Mouse (Mus musculus): ENCODE measurements around the gene Gm20388. TPM values are rescaled to one million over a fixed set of nuclear protein-coding genes. Genes with fewer than 3 reads are reported as not detected.

Gm20388 gene
- total and polyA plus RNA-seq, 2 experiments from 2014 or later: 17.3 TPM; not detected in 1

GRCm38 (mm10) chr8:121919158-121919557 lies 2008.5 kb downstream of the Gm20388 start:
- WGBS: 61% methylated on average over 4 of the region's 4 CpGs
- Histone ChIP-seq H3K27me3 (ENCODE audit: control insufficient read depth, insufficient read depth, low read length) (no peaks in the 10 kb centered on the region), H3K27ac (ENCODE audit: low read depth) (no peak overlapping the region), H3K9ac (replicated peaks; ENCODE audit: low read depth, low read length) (no peak overlapping the region), H3K4me2 (ENCODE audit: low read depth, low read length) (no peak overlapping the region), H3K4me3 (ENCODE audit: low read depth, low read length) (no peak overlapping the region), H3K4me1 (ENCODE audit: control insufficient read depth, insufficient read depth) (0 out of 2 replicates have a peak, but pooled peaks cover 3% of the 10 kb centered on the region), H3K9me3 (replicated peaks; ENCODE audit: control insufficient read depth, low read length) (no peaks in the 10 kb centered on the region), H3K36me3 (replicated peaks; ENCODE audit: control insufficient read depth, insufficient read depth, low read length) (no peaks in the 10 kb centered on the region)
- ATAC-seq (ENCODE audit: insufficient read depth, low read depth) (no peak), DNase-seq (ENCODE audit: low spot score) (no peak)
- no peak for TF ChIP-seq CTCF (IDR thresholded peaks at IDR 0.05; ENCODE audit: low read depth)
- no peak for TF ChIP-seq EP300 (IDR thresholded peaks at IDR 0.05; ENCODE audit: low read depth)

DNA sequence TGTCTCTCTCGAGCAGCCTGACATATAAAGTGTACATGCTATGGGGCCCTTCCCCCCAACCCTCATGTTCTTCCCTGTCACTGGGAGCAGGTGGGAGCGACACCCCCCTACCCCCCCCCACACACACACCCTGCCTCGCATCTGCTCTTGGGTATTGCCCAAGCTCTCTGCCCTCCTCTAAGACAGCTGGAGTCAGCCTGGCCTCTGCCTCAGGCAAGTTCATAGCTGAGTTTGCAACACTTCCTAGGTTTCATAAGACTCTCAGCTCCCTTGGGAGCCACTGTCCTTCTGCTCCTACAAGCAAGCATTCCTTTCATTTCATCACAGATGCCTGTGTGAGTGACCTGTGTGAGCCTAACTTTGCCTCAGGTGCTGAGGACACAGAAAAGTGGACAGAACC lies 2009.1 kb downstream of the Gm20388 start:
- H3K4me2 ChIP-seq (ENCODE audit: low read depth, low read length): no peak overlapping the region
- no peaks in the 10 kb centered on the region for H3K27me3 ChIP-seq (ENCODE audit: control insufficient read depth, insufficient read depth, low read length)
- no peak overlapping the region for H3K4me3 ChIP-seq (ENCODE audit: low read depth, low read length)
- H3K27ac ChIP-seq (ENCODE audit: low read depth): no peak overlapping the region
- H3K4me1 ChIP-seq (ENCODE audit: control insufficient read depth, insufficient read depth): 0 out of 2 replicates have a peak, but pooled peaks cover 3% of the 10 kb centered on the region
- no peaks in the 10 kb centered on the region for H3K9me3 ChIP-seq (replicated peaks; ENCODE audit: control insufficient read depth, low read length)
- TF ChIP-seq CTCF (IDR thresholded peaks at IDR 0.05; ENCODE audit: low read depth) (no peak), EP300 (IDR thresholded peaks at IDR 0.05; ENCODE audit: low read depth) (no peak)
- 46% methylated on average over 3 of the region's 3 CpGs for WGBS
- H3K36me3 ChIP-seq (replicated peaks; ENCODE audit: control insufficient read depth, insufficient read depth, low read length): no peaks in the 10 kb centered on the region
- no peak overlapping the region for H3K9ac ChIP-seq (replicated peaks; ENCODE audit: low read depth, low read length)
- ATAC-seq (ENCODE audit: insufficient read depth, low read depth) (no peak), DNase-seq (ENCODE audit: low spot score) (no peak)

DNA sequence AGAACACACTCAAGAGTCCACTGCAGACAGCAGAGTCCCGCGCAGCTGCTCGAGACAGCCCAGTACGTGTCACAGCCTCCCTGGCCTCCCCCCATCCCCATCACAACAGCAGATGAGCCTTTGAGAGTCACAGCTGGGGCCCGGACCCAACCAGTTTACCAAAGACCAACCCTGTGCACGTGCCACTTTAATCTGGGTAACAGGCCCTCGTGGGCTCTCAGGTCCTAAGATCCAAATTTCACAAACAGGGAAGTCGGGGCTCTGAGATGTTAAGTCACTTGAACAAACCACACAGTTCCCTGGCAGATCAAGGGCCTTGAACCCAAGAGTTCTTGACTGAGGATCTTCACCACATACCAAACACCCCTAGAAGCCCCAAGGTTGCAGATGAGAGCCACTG lies 2010.9 kb downstream of the Gm20388 start:
- TF ChIP-seq EP300 (IDR thresholded peaks at IDR 0.05; ENCODE audit: low read depth): no peak
- TF ChIP-seq CTCF (IDR thresholded peaks at IDR 0.05; ENCODE audit: low read depth): no peak
- H3K9ac ChIP-seq (replicated peaks; ENCODE audit: low read depth, low read length): no peak overlapping the region
- DNase-seq (ENCODE audit: low spot score) (no peak), ATAC-seq (ENCODE audit: insufficient read depth, low read depth) (no peak)
- no peaks in the 10 kb centered on the region for H3K36me3 ChIP-seq (replicated peaks; ENCODE audit: control insufficient read depth, insufficient read depth, low read length)
- H3K4me1 ChIP-seq (ENCODE audit: control insufficient read depth, insufficient read depth): 0 out of 2 replicates have a peak, but pooled peaks cover 3% of the 10 kb centered on the region
- no peaks in the 10 kb centered on the region for H3K27me3 ChIP-seq (ENCODE audit: control insufficient read depth, insufficient read depth, low read length)
- no peaks in the 10 kb centered on the region for H3K9me3 ChIP-seq (replicated peaks; ENCODE audit: control insufficient read depth, low read length)
- no peak overlapping the region for H3K4me2 ChIP-seq (ENCODE audit: low read depth, low read length)
- no peak overlapping the region for H3K4me3 ChIP-seq (ENCODE audit: low read depth, low read length)
- peak overlapping the region; percentile 28; the same call in 1 of the 2 replicates for H3K27ac ChIP-seq (ENCODE audit: low read depth)
- WGBS: 77% methylated on average over 8 of the region's 8 CpGs

DNA sequence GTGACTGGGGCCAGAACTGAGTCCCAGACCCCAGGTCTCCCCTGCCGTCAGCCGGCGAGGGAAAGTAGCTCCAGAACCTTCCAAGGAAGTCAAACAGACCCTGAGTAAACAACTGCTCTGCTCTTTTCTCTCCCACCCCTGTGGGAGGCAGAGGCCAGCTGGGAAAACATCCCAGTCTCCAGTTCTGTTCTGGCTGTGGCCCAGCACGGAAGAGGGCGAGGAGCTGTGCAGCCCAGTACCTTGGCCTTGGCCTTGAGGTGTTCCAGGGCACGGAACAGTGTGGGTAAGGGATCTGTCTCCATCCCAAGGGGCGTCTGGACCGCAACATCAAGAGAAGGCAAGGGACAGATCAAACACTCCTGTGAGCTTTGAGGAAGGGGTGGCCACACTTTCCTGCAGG lies 2011.5 kb downstream of the Gm20388 start:
- H3K4me2 ChIP-seq (ENCODE audit: low read depth, low read length): no peak overlapping the region
- peak overlapping the region; percentile 28; the same call in 1 of the 2 replicates for H3K27ac ChIP-seq (ENCODE audit: low read depth)
- H3K9me3 ChIP-seq (replicated peaks; ENCODE audit: control insufficient read depth, low read length): no peaks in the 10 kb centered on the region
- no peaks in the 10 kb centered on the region for H3K36me3 ChIP-seq (replicated peaks; ENCODE audit: control insufficient read depth, insufficient read depth, low read length)
- H3K4me1 ChIP-seq (ENCODE audit: control insufficient read depth, insufficient read depth): 0 out of 2 replicates have a peak, but pooled peaks cover 3% of the 10 kb centered on the region
- TF ChIP-seq CTCF (IDR thresholded peaks at IDR 0.05; ENCODE audit: low read depth): no peak
- TF ChIP-seq EP300 (IDR thresholded peaks at IDR 0.05; ENCODE audit: low read depth): no peak
- H3K4me3 ChIP-seq (ENCODE audit: low read depth, low read length): no peak overlapping the region
- DNase-seq (ENCODE audit: low spot score) (peak; percentile 64), ATAC-seq (ENCODE audit: insufficient read depth, low read depth) (no peak; the same call in 1 of the 2 replicates)
- no peaks in the 10 kb centered on the region for H3K27me3 ChIP-seq (ENCODE audit: control insufficient read depth, insufficient read depth, low read length)
- 43% methylated on average over 8 of the region's 8 CpGs for WGBS
- H3K9ac ChIP-seq (replicated peaks; ENCODE audit: low read depth, low read length): no peak overlapping the region

DNA sequence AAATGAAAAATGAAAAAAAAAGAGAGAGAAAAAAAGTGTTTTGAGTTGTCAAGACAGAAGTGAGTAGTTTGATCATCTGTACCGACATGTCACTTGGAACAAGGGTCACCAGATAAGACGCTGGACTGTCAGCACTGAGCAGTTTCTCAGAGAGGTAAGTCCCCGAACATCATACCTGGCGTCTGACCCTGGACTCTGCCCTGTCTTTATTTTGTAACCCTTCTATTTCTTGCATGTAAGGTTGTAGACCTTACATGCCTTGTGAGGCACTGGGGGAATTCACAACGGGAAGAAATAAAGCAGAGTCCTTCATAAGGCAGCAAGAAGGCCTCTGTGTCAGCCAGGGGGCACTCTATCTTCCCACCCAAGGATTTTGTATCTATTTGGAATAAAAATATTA lies 2014.0 kb downstream of the Gm20388 start:
- H3K27me3 ChIP-seq (ENCODE audit: control insufficient read depth, insufficient read depth, low read length): no peaks in the 10 kb centered on the region
- H3K27ac ChIP-seq (ENCODE audit: low read depth): no peak overlapping the region
- TF ChIP-seq CTCF (IDR thresholded peaks at IDR 0.05; ENCODE audit: low read depth): no peak
- TF ChIP-seq EP300 (IDR thresholded peaks at IDR 0.05; ENCODE audit: low read depth): no peak
- no peak overlapping the region for H3K4me2 ChIP-seq (ENCODE audit: low read depth, low read length)
- H3K4me1 ChIP-seq (ENCODE audit: control insufficient read depth, insufficient read depth): 0 out of 2 replicates have a peak, but pooled peaks cover 3% of the 10 kb centered on the region
- H3K36me3 ChIP-seq (replicated peaks; ENCODE audit: control insufficient read depth, insufficient read depth, low read length): no peaks in the 10 kb centered on the region
- no peak for DNase-seq (ENCODE audit: low spot score)
- no peak for ATAC-seq (ENCODE audit: insufficient read depth, low read depth)
- no peak overlapping the region for H3K9ac ChIP-seq (replicated peaks; ENCODE audit: low read depth, low read length)
- no peaks in the 10 kb centered on the region for H3K9me3 ChIP-seq (replicated peaks; ENCODE audit: control insufficient read depth, low read length)
- 78% methylated on average over 5 of the region's 5 CpGs for WGBS
- H3K4me3 ChIP-seq (ENCODE audit: low read depth, low read length): no peak overlapping the region

DNA sequence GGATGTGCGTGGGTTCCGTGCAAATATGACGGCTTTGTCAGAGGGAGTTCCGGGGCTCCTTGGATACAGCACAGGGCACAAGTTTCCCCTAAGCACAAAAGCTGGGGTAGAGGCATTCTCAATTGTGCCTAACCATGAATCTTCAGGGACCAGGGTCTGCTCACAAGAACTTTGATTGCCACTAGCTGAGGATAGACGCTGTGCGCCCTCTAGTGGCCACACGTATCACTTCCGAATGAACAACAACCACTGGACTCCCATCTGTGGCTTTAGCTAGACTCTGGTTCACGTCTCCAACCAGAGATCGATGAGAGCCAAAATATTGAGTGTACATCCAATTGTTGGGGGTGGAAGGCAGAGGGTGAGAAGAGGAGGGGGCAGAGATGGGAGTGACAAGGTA lies 2015.0 kb downstream of the Gm20388 start:
- TF ChIP-seq EP300 (IDR thresholded peaks at IDR 0.05; ENCODE audit: low read depth) (no peak), CTCF (IDR thresholded peaks at IDR 0.05; ENCODE audit: low read depth) (peak; percentile 94)
- Histone ChIP-seq H3K9me3 (replicated peaks; ENCODE audit: control insufficient read depth, low read length) (no peaks in the 10 kb centered on the region), H3K36me3 (replicated peaks; ENCODE audit: control insufficient read depth, insufficient read depth, low read length) (no peaks in the 10 kb centered on the region), H3K4me3 (ENCODE audit: low read depth, low read length) (no peak overlapping the region), H3K27ac (ENCODE audit: low read depth) (no peak overlapping the region), H3K27me3 (ENCODE audit: control insufficient read depth, insufficient read depth, low read length) (no peaks in the 10 kb centered on the region), H3K9ac (replicated peaks; ENCODE audit: low read depth, low read length) (no peak overlapping the region), H3K4me2 (ENCODE audit: low read depth, low read length) (no peak overlapping the region), H3K4me1 (ENCODE audit: control insufficient read depth, insufficient read depth) (0 out of 2 replicates have a peak, but pooled peaks cover 3% of the 10 kb centered on the region)
- WGBS: 28% methylated on average over 10 of the region's 10 CpGs
- no peak for ATAC-seq (ENCODE audit: insufficient read depth, low read depth)
- peak; percentile 62 for DNase-seq (ENCODE audit: low spot score)
